Mouse (Mus musculus): Measurements from ENCODE around the gene Sorbs1. TPM values are rescaled to one million over a fixed set of nuclear protein-coding genes. Genes with fewer than 3 reads are reported as not detected.

Sorbs1 gene
- polyA plus RNA-seq, 1 experiment from 2014 or later = 81.0 TPM

GRCm38 (mm10) chr19:40469792-40470191 is 43.8 kb downstream of the Sorbs1 start:
- Histone ChIP-seq H3K4me3 (replicated peaks) (no peak overlapping the region), H3K9me3 (no peaks in the 10 kb centered on the region), H3K9ac (no peak overlapping the region), H3K4me2 (no peak overlapping the region), H3K36me3 (no peaks in the 10 kb centered on the region), H3K27ac (no peak overlapping the region), H3K27me3 (replicated peaks) (no peaks in the 10 kb centered on the region), H3K4me1 (peaks cover 15% of the 10 kb centered on the region; the same call in 1 of the 2 replicates)
- ATAC-seq (ENCODE audit: insufficient read depth, low FRiP score, low read depth) = no peak
- WGBS = 81% methylated on average over 5 of the region's 5 CpGs

DNA sequence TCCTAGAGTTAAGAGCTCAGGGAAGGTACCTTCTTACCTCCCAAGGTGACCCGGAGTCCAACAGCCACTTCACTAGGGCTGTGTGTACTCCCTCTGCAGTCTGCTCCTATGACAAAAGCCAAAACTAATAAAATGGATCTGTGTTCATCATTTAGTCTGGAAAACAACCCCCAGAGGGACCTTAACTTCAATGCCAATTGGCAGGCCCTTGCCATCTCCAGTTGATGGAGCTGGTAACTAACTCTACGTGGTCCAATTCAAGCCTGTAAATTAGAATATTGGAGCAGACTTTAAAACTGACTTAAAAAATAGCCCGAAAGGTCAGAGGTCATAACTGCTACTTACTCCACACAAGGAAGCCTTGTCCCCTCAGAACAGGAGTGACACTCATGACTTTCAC is 45.3 kb downstream of the Sorbs1 start:
- no peak overlapping the region for H3K27ac ChIP-seq
- H3K9me3 ChIP-seq = no peaks in the 10 kb centered on the region
- WGBS = 84% methylated on average over 3 of the region's 3 CpGs
- no peak overlapping the region for H3K4me3 ChIP-seq (replicated peaks)
- H3K27me3 ChIP-seq (replicated peaks) = no peaks in the 10 kb centered on the region
- no peaks in the 10 kb centered on the region for H3K36me3 ChIP-seq
- H3K4me1 ChIP-seq = peaks cover 10% of the 10 kb centered on the region; the same call in 1 of the 2 replicates
- H3K4me2 ChIP-seq = no peak overlapping the region
- H3K9ac ChIP-seq = no peak overlapping the region
- ATAC-seq (ENCODE audit: insufficient read depth, low FRiP score, low read depth) = no peak

DNA sequence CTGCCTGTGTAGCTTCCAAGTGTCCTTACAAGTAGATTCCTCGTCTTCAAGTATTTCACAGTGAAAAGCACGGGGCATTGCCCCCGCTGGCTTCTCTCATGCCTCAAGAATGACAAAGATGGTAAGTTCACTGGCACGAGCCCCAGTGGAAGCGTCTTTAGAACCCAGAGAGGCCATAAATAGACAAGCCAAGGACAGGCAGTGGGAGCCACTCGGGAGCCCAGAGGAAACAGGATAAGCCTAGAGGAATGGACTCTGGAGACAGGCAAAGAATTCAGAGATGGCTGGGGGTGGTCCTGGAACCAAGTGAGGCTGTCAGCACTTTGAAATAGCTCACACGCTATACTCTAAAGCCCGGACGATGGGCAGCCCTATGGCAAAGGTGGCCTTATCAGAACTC is 45.8 kb downstream of the Sorbs1 start:
- no peak overlapping the region for H3K4me3 ChIP-seq (replicated peaks)
- WGBS = 75% methylated on average over 9 of the region's 9 CpGs
- H3K9ac ChIP-seq = no peak overlapping the region
- ATAC-seq (ENCODE audit: insufficient read depth, low FRiP score, low read depth) = no peak
- H3K9me3 ChIP-seq = no peaks in the 10 kb centered on the region
- no peak overlapping the region for H3K4me2 ChIP-seq
- no peaks in the 10 kb centered on the region for H3K36me3 ChIP-seq
- H3K27ac ChIP-seq = no peak overlapping the region
- no peaks in the 10 kb centered on the region for H3K27me3 ChIP-seq (replicated peaks)
- peaks cover 11% of the 10 kb centered on the region; the same call in 1 of the 2 replicates for H3K4me1 ChIP-seq

DNA sequence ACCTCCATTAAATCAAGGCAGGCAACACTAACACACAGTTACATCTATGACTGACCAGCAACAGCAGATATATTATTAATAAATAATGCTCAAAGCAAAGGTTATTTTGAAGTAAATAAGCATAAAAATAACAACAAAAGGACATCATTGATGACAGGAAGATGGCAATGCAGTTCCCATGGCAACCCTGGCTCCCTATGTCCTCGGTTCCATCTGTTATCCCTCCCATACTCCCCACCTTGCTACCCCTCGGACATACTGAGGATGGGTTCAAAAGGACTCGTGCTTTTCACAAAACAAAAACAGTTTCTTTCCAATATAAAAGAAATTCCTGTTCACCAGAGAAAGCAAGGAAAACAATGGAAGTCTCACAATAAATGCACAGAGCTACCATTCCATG is 48.2 kb downstream of the Sorbs1 start:
- Histone ChIP-seq H3K36me3 (no peaks in the 10 kb centered on the region), H3K9me3 (no peaks in the 10 kb centered on the region), H3K9ac (no peak overlapping the region), H3K27ac (no peak overlapping the region), H3K4me3 (replicated peaks) (no peak overlapping the region), H3K4me1 (peaks cover 14% of the 10 kb centered on the region), H3K27me3 (replicated peaks) (no peaks in the 10 kb centered on the region), H3K4me2 (no peak overlapping the region)
- 72% methylated on average over 3 of the region's 3 CpGs for WGBS
- no peak for ATAC-seq (ENCODE audit: insufficient read depth, low FRiP score, low read depth)

- Histone ChIP-seq H3K36me3 (no peaks in the 10 kb centered on the region), H3K27me3 (replicated peaks) (no peaks in the 10 kb centered on the region), H3K27ac (0 out of 2 replicates have a peak overlapping the region, but pooled peaks have one; percentile 7), H3K4me3 (replicated peaks) (no peak overlapping the region), H3K4me1 (peaks cover 14% of the 10 kb centered on the region), H3K9me3 (no peaks in the 10 kb centered on the region), H3K4me2 (no peak overlapping the region), H3K9ac (no peak overlapping the region)
- WGBS = 84% methylated on average over 9 of the region's 9 CpGs
- ATAC-seq (ENCODE audit: insufficient read depth, low FRiP score, low read depth) = no peak
Observed at GRCm38 (mm10) chr19:40464408-40464807, 49.2 kb downstream of the Sorbs1 start.

DNA sequence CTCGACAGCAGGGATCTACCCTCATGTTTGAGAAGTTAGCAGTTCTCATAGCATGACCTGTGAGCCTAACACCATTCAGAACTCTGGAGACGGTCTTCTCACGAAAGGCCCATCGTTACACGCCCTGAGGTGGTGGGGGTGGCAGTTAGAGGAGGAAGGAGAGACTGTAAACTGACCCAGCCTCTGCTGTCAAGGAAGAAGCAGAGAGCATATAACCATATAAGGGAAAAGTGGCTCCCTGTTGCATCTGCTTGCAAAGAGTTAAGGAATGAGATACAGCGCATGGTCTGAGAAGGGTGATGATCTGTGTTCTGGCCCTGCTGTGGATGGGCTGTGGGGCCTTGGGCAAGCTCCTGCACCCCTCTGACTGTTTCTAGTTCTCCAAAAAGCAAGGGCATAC is 50.7 kb downstream of the Sorbs1 start:
- no peaks in the 10 kb centered on the region for H3K9me3 ChIP-seq
- H3K27ac ChIP-seq = peak overlapping the region; percentile 61; the same call in 1 of the 2 replicates
- H3K36me3 ChIP-seq = no peaks in the 10 kb centered on the region
- H3K4me3 ChIP-seq (replicated peaks) = no peak overlapping the region
- H3K27me3 ChIP-seq (replicated peaks) = no peaks in the 10 kb centered on the region
- no peak overlapping the region for H3K9ac ChIP-seq
- no peak overlapping the region for H3K4me2 ChIP-seq
- 40% methylated on average over 6 of the region's 6 CpGs for WGBS
- H3K4me1 ChIP-seq = peaks cover 14% of the 10 kb centered on the region
- ATAC-seq (ENCODE audit: insufficient read depth, low FRiP score, low read depth) = no peak

- H3K27me3 ChIP-seq (replicated peaks) = no peaks in the 10 kb centered on the region
- WGBS = 56% methylated on average over 2 of the region's 2 CpGs
- H3K4me1 ChIP-seq = peaks cover 14% of the 10 kb centered on the region
- H3K9ac ChIP-seq = no peak overlapping the region
- H3K4me3 ChIP-seq (replicated peaks) = no peak overlapping the region
- peak overlapping the region; percentile 61; the same call in 1 of the 2 replicates for H3K27ac ChIP-seq
- ATAC-seq (ENCODE audit: insufficient read depth, low FRiP score, low read depth) = no peak
- H3K4me2 ChIP-seq = no peak overlapping the region
- no peaks in the 10 kb centered on the region for H3K9me3 ChIP-seq
- no peaks in the 10 kb centered on the region for H3K36me3 ChIP-seq
Observed at GRCm38 (mm10) chr19:40462481-40462880, 51.1 kb downstream of the Sorbs1 start.

DNA sequence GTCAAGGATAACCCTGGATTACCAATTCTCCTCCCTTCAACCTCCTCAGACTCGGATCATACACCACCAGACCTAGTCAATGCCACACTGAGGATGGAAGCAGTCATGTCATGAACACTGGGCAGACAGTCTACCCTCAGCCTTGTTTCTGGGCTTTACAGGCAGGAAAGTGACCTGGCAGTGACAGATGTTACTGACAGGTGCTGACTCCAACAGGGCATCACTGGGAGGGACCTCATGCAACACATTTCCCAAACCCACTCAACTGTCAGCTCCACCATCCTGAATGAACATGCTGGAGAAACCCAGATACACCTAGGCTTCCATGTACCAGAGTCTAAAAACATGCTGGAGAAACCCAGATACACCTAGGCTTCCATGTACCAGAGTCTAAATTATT is 51.9 kb downstream of the Sorbs1 start:
- H3K27ac ChIP-seq = no peak overlapping the region
- peaks cover 14% of the 10 kb centered on the region for H3K4me1 ChIP-seq
- no peaks in the 10 kb centered on the region for H3K9me3 ChIP-seq
- no peaks in the 10 kb centered on the region for H3K27me3 ChIP-seq (replicated peaks)
- no peak for ATAC-seq (ENCODE audit: insufficient read depth, low FRiP score, low read depth)
- 52% methylated on average over 1 of the region's 1 CpGs for WGBS
- no peak overlapping the region for H3K9ac ChIP-seq
- no peaks in the 10 kb centered on the region for H3K36me3 ChIP-seq
- H3K4me2 ChIP-seq = no peak overlapping the region
- no peak overlapping the region for H3K4me3 ChIP-seq (replicated peaks)

GRCm38 (mm10) chr19:40460854-40461490 is 52.6 kb downstream of the Sorbs1 start:
- no peak overlapping the region for H3K4me3 ChIP-seq (replicated peaks)
- H3K27me3 ChIP-seq (replicated peaks) = no peaks in the 10 kb centered on the region
- whole genome bisulfite sequencing = 28% methylated on average over 9 of the region's 9 CpGs
- H3K4me1 ChIP-seq = peaks cover 14% of the 10 kb centered on the region
- H3K9me3 ChIP-seq = no peaks in the 10 kb centered on the region
- no peak overlapping the region for H3K27ac ChIP-seq
- H3K9ac ChIP-seq = no peak overlapping the region
- ATAC-seq (ENCODE audit: insufficient read depth, low FRiP score, low read depth) = 0 out of 2 replicates have a peak, but pooled peaks have one; percentile 44
- no peak overlapping the region for H3K4me2 ChIP-seq
- no peaks in the 10 kb centered on the region for H3K36me3 ChIP-seq

DNA sequence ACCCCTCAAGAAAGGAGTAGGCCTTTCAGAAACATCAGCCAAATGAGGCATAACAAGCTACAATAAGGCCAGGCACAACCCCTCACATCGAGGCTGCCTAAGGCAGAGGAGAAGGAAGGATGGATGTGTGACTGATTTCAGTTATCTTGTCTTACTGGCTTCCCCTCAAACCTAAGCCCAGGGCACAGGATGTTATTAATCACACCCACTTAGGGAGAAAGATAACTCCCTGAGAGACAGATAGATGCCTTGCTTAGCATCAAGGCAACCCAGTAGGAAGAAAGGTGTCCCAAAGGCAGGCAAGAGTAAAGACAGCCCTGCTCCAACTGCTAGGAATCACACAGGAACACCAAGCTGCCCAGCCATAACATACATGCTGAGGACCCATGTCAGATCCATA is 54.2 kb downstream of the Sorbs1 start:
- no peak overlapping the region for H3K27ac ChIP-seq
- no peak overlapping the region for H3K4me3 ChIP-seq (replicated peaks)
- 39% methylated on average over 1 of the region's 1 CpGs for WGBS
- H3K4me2 ChIP-seq = no peak overlapping the region
- no peak overlapping the region for H3K9ac ChIP-seq
- H3K27me3 ChIP-seq (replicated peaks) = no peaks in the 10 kb centered on the region
- H3K4me1 ChIP-seq = peaks cover 14% of the 10 kb centered on the region
- H3K36me3 ChIP-seq = no peaks in the 10 kb centered on the region
- no peaks in the 10 kb centered on the region for H3K9me3 ChIP-seq
- ATAC-seq (ENCODE audit: insufficient read depth, low FRiP score, low read depth) = no peak

DNA sequence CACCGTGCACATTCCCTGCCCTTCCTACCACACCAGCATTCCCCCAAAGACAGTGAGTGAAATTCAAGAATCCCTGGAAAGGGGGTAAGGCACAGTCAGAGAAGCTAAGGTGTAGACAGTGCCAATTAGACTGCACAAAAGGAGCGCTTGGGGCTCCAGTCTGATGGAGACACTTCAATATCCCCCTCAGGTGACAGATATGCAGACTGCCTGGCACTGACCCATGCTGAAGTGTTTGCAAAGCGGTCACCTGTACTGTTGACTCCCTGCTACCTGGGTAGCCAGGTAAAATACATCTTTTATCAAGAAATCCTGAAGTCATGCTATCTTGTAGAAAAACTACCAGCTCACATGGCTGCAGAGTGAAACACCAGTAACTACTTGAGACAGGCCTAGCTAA is 54.8 kb downstream of the Sorbs1 start:
- no peak for ATAC-seq (ENCODE audit: insufficient read depth, low FRiP score, low read depth)
- no peaks in the 10 kb centered on the region for H3K9me3 ChIP-seq
- no peaks in the 10 kb centered on the region for H3K36me3 ChIP-seq
- no peak overlapping the region for H3K4me3 ChIP-seq (replicated peaks)
- peaks cover 14% of the 10 kb centered on the region for H3K4me1 ChIP-seq
- H3K9ac ChIP-seq = no peak overlapping the region
- H3K27me3 ChIP-seq (replicated peaks) = no peaks in the 10 kb centered on the region
- no peak overlapping the region for H3K4me2 ChIP-seq
- no peak overlapping the region for H3K27ac ChIP-seq
- 70% methylated on average over 3 of the region's 3 CpGs for WGBS

DNA sequence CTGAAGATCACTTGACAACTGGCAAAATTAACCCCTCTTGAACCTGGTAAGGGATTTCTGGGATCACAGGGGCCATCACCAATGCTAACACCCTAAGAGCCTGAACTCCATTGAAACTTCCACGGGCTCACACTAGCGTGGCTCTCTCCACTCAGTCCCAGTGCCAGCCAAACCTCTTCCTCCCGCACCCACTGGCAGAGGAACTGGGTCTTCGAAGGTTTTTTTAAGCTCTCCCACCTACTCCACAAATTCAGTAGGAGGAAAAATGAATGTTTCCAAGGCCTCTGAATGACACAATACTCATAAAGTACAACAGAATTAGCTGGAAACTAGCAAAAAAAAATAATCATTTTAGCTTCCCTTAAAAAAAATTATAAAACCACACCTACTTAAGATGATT is 58.3 kb downstream of the Sorbs1 start:
- H3K9me3 ChIP-seq = no peaks in the 10 kb centered on the region
- H3K9ac ChIP-seq = no peak overlapping the region
- no peaks in the 10 kb centered on the region for H3K36me3 ChIP-seq
- no peak overlapping the region for H3K27ac ChIP-seq
- no peak overlapping the region for H3K4me2 ChIP-seq
- no peaks in the 10 kb centered on the region for H3K4me1 ChIP-seq
- WGBS = 88% methylated on average over 4 of the region's 4 CpGs
- no peaks in the 10 kb centered on the region for H3K27me3 ChIP-seq (replicated peaks)
- H3K4me3 ChIP-seq (replicated peaks) = no peak overlapping the region
- ATAC-seq (ENCODE audit: insufficient read depth, low FRiP score, low read depth) = no peak

DNA sequence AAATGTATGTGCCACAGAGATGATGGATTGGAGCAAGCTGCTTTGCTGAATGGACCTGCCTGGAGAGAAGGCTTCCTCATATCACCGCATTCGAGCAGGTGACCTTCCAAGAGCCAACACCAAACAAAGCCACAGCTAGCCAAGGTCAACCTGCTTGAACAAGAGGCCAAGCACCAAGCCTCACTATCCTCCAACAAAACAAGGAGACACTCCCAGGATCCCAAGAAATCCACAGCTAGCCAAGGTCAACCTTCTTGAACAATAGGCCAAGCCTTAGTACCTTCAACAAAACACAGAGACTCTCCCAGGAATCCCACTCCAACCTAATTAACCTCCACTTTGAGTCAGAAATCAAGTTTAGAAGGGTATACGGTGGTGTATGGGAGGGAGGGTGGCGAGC is 59.5 kb downstream of the Sorbs1 start:
- no peak overlapping the region for H3K4me3 ChIP-seq (replicated peaks)
- no peaks in the 10 kb centered on the region for H3K27me3 ChIP-seq (replicated peaks)
- WGBS = 91% methylated on average over 4 of the region's 4 CpGs
- no peaks in the 10 kb centered on the region for H3K4me1 ChIP-seq
- no peak for ATAC-seq (ENCODE audit: insufficient read depth, low FRiP score, low read depth)
- H3K4me2 ChIP-seq = no peak overlapping the region
- no peaks in the 10 kb centered on the region for H3K36me3 ChIP-seq
- no peak overlapping the region for H3K9ac ChIP-seq
- no peak overlapping the region for H3K27ac ChIP-seq
- no peaks in the 10 kb centered on the region for H3K9me3 ChIP-seq
